Mouse (Mus musculus): Measurements from ENCODE around the gene Ehbp1. TPM values are rescaled to one million over a fixed set of nuclear protein-coding genes. Genes with fewer than 3 reads are reported as not detected.
A peak's percentile ranks its signal among the peaks of the same experiment; 100 is the strongest.

Ehbp1 gene
- polyA plus RNA-seq, 1 experiment from 2014 or later = 12.2 TPM

DNA sequence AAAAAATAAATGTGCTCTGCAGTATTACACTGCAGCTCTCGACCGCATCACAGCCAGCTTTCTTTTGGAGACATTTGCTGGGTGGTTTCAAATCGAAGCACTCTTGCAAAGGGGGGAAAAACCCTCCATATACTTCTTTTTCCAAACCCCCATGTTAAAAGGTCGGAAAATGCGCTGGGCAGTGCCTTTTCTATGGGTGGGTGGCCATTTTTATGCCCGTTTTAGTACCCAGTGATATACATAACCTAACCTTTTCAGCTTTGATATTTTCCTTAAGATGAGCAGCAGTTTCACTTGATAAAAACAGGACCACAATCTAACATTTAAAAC, 334.3 kb downstream of the Ehbp1 start:
- Histone ChIP-seq H3K4me1 (replicated peaks; ENCODE audit: control insufficient read depth, insufficient read depth, low read length) (no peaks in the 10 kb centered on the region), H3K36me3 (ENCODE audit: control insufficient read depth, insufficient read depth, low read length) (no peaks in the 10 kb centered on the region), H3K4me3 (ENCODE audit: low read depth, low read length) (no peak overlapping the region), H3K9me3 (ENCODE audit: control insufficient read depth, low read length) (no peaks in the 10 kb centered on the region), H3K27ac (ENCODE audit: low read depth) (no peak overlapping the region), H3K4me2 (ENCODE audit: low read length) (no peak overlapping the region), H3K9ac (ENCODE audit: low read length) (no peak overlapping the region), H3K27me3 (replicated peaks; ENCODE audit: control insufficient read depth, insufficient read depth, low read length) (peaks cover 65% of the 10 kb centered on the region)
- no peak for ATAC-seq (replicated peaks; ENCODE audit: low FRiP score, low TSS enrichment, low read depth)
- DNase-seq (ENCODE audit: low spot score) = no peak
- WGBS = 7% methylated on average over 6 of the region's 6 CpGs

DNA sequence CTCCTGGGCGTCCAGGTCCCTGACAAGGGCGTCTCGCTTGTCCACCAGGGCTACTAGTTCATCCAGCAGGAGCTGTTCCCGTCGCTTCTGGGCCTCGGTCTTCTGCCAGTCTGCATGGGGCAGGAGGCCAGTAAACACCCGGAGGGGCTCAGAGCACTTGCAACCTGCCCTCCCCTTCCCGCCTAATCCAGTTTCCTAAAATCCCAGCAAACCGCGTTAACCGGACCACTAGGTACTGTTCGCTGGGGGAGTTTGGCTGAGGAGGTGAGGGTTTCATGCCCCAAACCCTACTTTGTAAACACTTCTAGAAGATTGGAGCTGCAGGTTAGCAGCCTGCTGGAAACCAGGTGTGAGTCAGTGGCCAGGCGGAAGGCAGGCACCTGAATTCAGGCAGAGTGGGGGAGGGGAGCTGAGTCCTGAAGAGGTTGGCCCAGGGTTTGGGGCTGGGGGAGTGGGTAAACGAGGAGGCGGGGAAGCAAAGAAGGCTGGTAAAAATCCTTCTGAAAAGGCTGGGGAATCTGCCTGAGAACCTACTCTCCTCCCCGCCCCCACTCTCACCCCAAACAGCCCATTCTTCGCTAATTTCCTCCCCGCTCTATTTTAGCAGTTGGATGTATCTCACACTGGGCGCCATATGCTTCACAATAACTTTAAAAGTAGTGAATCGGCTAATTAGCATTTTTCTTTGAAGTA, 334.9 kb downstream of the Ehbp1 start:
- H3K27me3 ChIP-seq (replicated peaks; ENCODE audit: control insufficient read depth, insufficient read depth, low read length) = peaks cover 70% of the 10 kb centered on the region

DNA sequence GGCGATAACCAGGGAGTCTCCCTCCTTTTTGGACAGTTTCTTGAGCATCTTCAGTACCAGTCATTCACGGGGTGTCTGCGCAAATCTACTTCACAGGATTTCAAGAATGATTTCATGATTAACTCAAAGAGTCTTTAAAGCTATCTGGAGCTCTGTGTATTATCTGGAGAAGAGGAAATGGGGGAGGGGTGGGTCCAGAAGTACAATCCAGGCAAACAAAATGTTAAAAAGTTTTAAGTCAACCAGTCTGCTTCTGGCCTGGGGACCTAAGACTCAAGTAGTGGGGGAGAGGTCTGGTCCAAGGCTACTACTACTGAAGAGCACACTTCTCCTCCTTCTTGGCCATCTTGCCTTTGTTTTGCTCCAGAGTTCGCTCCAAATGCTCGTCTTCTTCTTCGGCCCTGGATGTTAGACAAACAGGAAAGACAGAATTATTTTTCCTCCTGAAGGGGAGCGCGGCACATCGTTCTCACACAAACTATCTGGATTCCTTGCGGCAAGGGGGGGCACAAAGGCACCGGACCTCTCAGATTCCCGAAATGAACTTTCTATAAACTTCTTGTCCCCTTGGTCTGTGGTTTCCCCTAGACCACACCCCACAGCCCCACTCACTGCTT, 335.5 kb downstream of the Ehbp1 start:
- Histone ChIP-seq H3K4me2 (ENCODE audit: low read length) (no peak overlapping the region), H3K4me1 (replicated peaks; ENCODE audit: control insufficient read depth, insufficient read depth, low read length) (0 out of 2 replicates have a peak, but pooled peaks cover 5% of the 10 kb centered on the region), H3K36me3 (ENCODE audit: control insufficient read depth, insufficient read depth, low read length) (no peaks in the 10 kb centered on the region), H3K9ac (ENCODE audit: low read length) (no peak overlapping the region), H3K9me3 (ENCODE audit: control insufficient read depth, low read length) (no peaks in the 10 kb centered on the region), H3K27ac (ENCODE audit: low read depth) (no peak overlapping the region), H3K27me3 (replicated peaks; ENCODE audit: control insufficient read depth, insufficient read depth, low read length) (peaks cover 76% of the 10 kb centered on the region), H3K4me3 (ENCODE audit: low read depth, low read length) (no peak overlapping the region)
- 47% methylated on average over 12 of the region's 12 CpGs for WGBS
- DNase-seq (ENCODE audit: low spot score) (peak; percentile 55), ATAC-seq (replicated peaks; ENCODE audit: low FRiP score, low TSS enrichment, low read depth) (no peak)

More for the DNA sequence above, 334.9 kb downstream of the Ehbp1 start:
- Histone ChIP-seq H3K9ac (ENCODE audit: low read length) (no peak overlapping the region), H3K4me3 (ENCODE audit: low read depth, low read length) (no peak overlapping the region), H3K9me3 (ENCODE audit: control insufficient read depth, low read length) (no peaks in the 10 kb centered on the region), H3K27ac (ENCODE audit: low read depth) (no peak overlapping the region), H3K36me3 (ENCODE audit: control insufficient read depth, insufficient read depth, low read length) (no peaks in the 10 kb centered on the region), H3K4me2 (ENCODE audit: low read length) (no peak overlapping the region), H3K4me1 (replicated peaks; ENCODE audit: control insufficient read depth, insufficient read depth, low read length) (no peaks in the 10 kb centered on the region)
- ATAC-seq (replicated peaks; ENCODE audit: low FRiP score, low TSS enrichment, low read depth) (no peak), DNase-seq (ENCODE audit: low spot score) (peak; percentile 63)
- 12% methylated on average over 20 of the region's 20 CpGs for WGBS

GRCm38 (mm10) chr11:22005281-22005870, 336.7 kb downstream of the Ehbp1 start:
- peak; percentile 59 for DNase-seq (ENCODE audit: low spot score)
- 32% methylated on average over 9 of the region's 9 CpGs for WGBS
- Histone ChIP-seq H3K4me1 (replicated peaks; ENCODE audit: control insufficient read depth, insufficient read depth, low read length) (peaks cover 13% of the 10 kb centered on the region; the same call in 1 of the 2 replicates), H3K36me3 (ENCODE audit: control insufficient read depth, insufficient read depth, low read length) (no peaks in the 10 kb centered on the region), H3K27ac (ENCODE audit: low read depth) (no peak overlapping the region), H3K4me3 (ENCODE audit: low read depth, low read length) (no peak overlapping the region), H3K9ac (ENCODE audit: low read length) (no peak overlapping the region), H3K9me3 (ENCODE audit: control insufficient read depth, low read length) (no peaks in the 10 kb centered on the region), H3K4me2 (ENCODE audit: low read length) (no peak overlapping the region), H3K27me3 (replicated peaks; ENCODE audit: control insufficient read depth, insufficient read depth, low read length) (peaks cover 88% of the 10 kb centered on the region)
- no peak for ATAC-seq (replicated peaks; ENCODE audit: low FRiP score, low TSS enrichment, low read depth)

DNA sequence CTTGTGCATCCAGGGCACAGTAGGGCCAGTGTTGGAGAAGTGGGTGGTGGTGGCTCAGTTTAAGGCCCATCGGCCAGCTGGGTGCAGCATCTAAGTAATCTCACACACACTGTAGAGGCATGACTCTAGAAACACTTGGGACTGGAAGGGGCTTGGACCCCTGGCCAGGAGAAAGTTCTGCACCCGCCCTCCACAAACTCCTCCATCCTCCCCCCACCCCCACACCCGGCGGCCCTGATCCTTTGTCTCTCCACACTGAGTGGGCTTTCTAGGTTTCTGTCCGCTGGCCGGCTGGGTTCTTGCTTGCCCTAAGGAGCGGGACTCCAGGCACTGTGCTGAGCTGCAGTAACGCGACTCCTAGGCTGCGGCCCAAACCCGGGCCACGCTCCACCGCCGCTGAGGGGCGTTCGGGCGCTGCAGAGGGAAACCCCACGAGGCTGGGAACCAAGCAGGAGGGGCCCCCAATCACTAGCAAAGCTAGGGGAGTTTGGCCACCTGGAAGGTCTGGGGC, 337.7 kb downstream of the Ehbp1 start:
- peaks cover 93% of the 10 kb centered on the region for H3K27me3 ChIP-seq (replicated peaks; ENCODE audit: control insufficient read depth, insufficient read depth, low read length)
- WGBS = 2% methylated on average over 18 of the region's 18 CpGs
- H3K4me3 ChIP-seq (ENCODE audit: low read depth, low read length) = no peak overlapping the region
- ATAC-seq (replicated peaks; ENCODE audit: low FRiP score, low TSS enrichment, low read depth) = no peak
- H3K4me2 ChIP-seq (ENCODE audit: low read length) = no peak overlapping the region
- no peak overlapping the region for H3K27ac ChIP-seq (ENCODE audit: low read depth)
- H3K4me1 ChIP-seq (replicated peaks; ENCODE audit: control insufficient read depth, insufficient read depth, low read length) = peaks cover 13% of the 10 kb centered on the region; the same call in 1 of the 2 replicates
- H3K36me3 ChIP-seq (ENCODE audit: control insufficient read depth, insufficient read depth, low read length) = no peaks in the 10 kb centered on the region
- DNase-seq (ENCODE audit: low spot score) = peak; percentile 76
- no peak overlapping the region for H3K9ac ChIP-seq (ENCODE audit: low read length)
- H3K9me3 ChIP-seq (ENCODE audit: control insufficient read depth, low read length) = no peaks in the 10 kb centered on the region

GRCm38 (mm10) chr11:22003341-22003981, 338.6 kb downstream of the Ehbp1 start:
- ATAC-seq (replicated peaks; ENCODE audit: low FRiP score, low TSS enrichment, low read depth) (no peak), DNase-seq (ENCODE audit: low spot score) (peak; percentile 81)
- H3K4me3 ChIP-seq (ENCODE audit: low read depth, low read length) = 0 out of 2 replicates have a peak overlapping the region, but pooled peaks have one; percentile 1
- no peak overlapping the region for H3K9ac ChIP-seq (ENCODE audit: low read length)
- H3K27me3 ChIP-seq (replicated peaks; ENCODE audit: control insufficient read depth, insufficient read depth, low read length) = peaks cover 97% of the 10 kb centered on the region
- H3K36me3 ChIP-seq (ENCODE audit: control insufficient read depth, insufficient read depth, low read length) = no peaks in the 10 kb centered on the region
- H3K4me2 ChIP-seq (ENCODE audit: low read length) = no peak overlapping the region
- H3K27ac ChIP-seq (ENCODE audit: low read depth) = no peak overlapping the region
- under 1% methylated on average over 31 of the region's 31 CpGs for WGBS
- no peaks in the 10 kb centered on the region for H3K9me3 ChIP-seq (ENCODE audit: control insufficient read depth, low read length)
- peaks cover 13% of the 10 kb centered on the region; the same call in 1 of the 2 replicates for H3K4me1 ChIP-seq (replicated peaks; ENCODE audit: control insufficient read depth, insufficient read depth, low read length)

- peaks cover 13% of the 10 kb centered on the region; the same call in 1 of the 2 replicates for H3K4me1 ChIP-seq (replicated peaks; ENCODE audit: control insufficient read depth, insufficient read depth, low read length)
- H3K4me3 ChIP-seq (ENCODE audit: low read depth, low read length) = peak within 1 kb of the TSS; percentile 36
- 1% methylated on average over 34 of the region's 34 CpGs for WGBS
- no peak for ATAC-seq (replicated peaks; ENCODE audit: low FRiP score, low TSS enrichment, low read depth)
- H3K36me3 ChIP-seq (ENCODE audit: control insufficient read depth, insufficient read depth, low read length) = no peaks in the 10 kb centered on the region
- H3K27ac ChIP-seq (ENCODE audit: low read depth) = no peak within 1 kb of the TSS
- H3K4me2 ChIP-seq (ENCODE audit: low read length) = peak within 1 kb of the TSS; percentile 65
- H3K9me3 ChIP-seq (ENCODE audit: control insufficient read depth, low read length) = no peaks in the 10 kb centered on the region
- peak; percentile 82 for DNase-seq (ENCODE audit: low spot score)
- peaks cover 97% of the 10 kb centered on the region for H3K27me3 ChIP-seq (replicated peaks; ENCODE audit: control insufficient read depth, insufficient read depth, low read length)
- H3K9ac ChIP-seq (ENCODE audit: low read length) = 0 out of 2 replicates have a peak within 1 kb of the TSS, but pooled peaks have one; percentile 13
Observed at GRCm38 (mm10) chr11:22002783-22003340, 339.2 kb downstream of the Ehbp1 start, which contains the start of gene Otx1. Gene Otx1, minus strand, starts transcription at chr11:22002897.

All from intestine, embryonic 14.5 days (tissue).